Mouse (Mus musculus) embryonic facial prominence, embryonic 11.5 days (tissue): ENCODE measurements around the gene Rnf5. TPM values are rescaled to one million over a fixed set of nuclear protein-coding genes. Genes with fewer than 3 reads are reported as not detected.
A peak's percentile ranks its signal among the peaks of the same experiment; 100 is the strongest.

Source experiments
- ATAC-seq: fragments of 200-750 bp; cut with Nextera tagmentation; replicated peaks from 2 replicates; pipeline ENCODE4 v1.8.0; 2017; ENCODE audit warnings: low read depth; ENCODE audit not compliant: insufficient number of reproducible peaks, low FRiP score, low TSS enrichment
- DNase-seq: peaks from one replicate; pipeline ENCODE4 v3.0.0-alpha.2; 2015; ENCODE audit warnings: low spot score
- H3K27ac ChIP-seq: fragments of 300-500 bp; sonication (generic); replicated peaks from 2 replicates; pipeline ENCODE4 v1.5.1; 2014; ENCODE audit warnings: mild to moderate bottlenecking, low read depth, low read length, control low read depth
- H3K27me3 ChIP-seq: fragments of 300-500 bp; sonication (generic); 2 replicates; pipeline ENCODE4 v1.6.1; 2014; ENCODE audit warnings: mild to moderate bottlenecking, low read length, moderate library complexity, mixed read lengths; ENCODE audit not compliant: control insufficient read depth, insufficient read depth
- H3K36me3 ChIP-seq: fragments of 300-500 bp; sonication (generic); replicated peaks from 2 replicates; pipeline ENCODE4 v1.6.1; 2014; ENCODE audit warnings: low read depth, mild to moderate bottlenecking, low read length, moderate library complexity, mixed read lengths; ENCODE audit not compliant: control insufficient read depth, insufficient read depth
- H3K4me1 ChIP-seq: fragments of 300-500 bp; sonication (generic); 2 replicates; pipeline ENCODE4 v1.6.1; 2014; ENCODE audit warnings: low read length, mixed read lengths; ENCODE audit not compliant: control insufficient read depth, insufficient read depth
- H3K4me2 ChIP-seq: fragments of 300-500 bp; sonication (generic); 2 replicates; pipeline ENCODE4 v1.6.1; 2014; ENCODE audit warnings: low read depth, mild to moderate bottlenecking, control low read depth, low read length, moderate library complexity
- H3K4me3 ChIP-seq: fragments of 300-500 bp; sonication (generic); 2 replicates; pipeline ENCODE4 v1.5.1; 2014; ENCODE audit warnings: low read depth, low read length, control low read depth
- H3K9ac ChIP-seq: fragments of 300-500 bp; sonication (generic); replicated peaks from 2 replicates; pipeline ENCODE4 v1.6.1; 2014; ENCODE audit warnings: mild to moderate bottlenecking, control low read depth, low read length
- H3K9me3 ChIP-seq: fragments of 300-500 bp; sonication (generic); replicated peaks from 2 replicates; pipeline ENCODE4 v1.6.1; 2016; ENCODE audit warnings: mild to moderate bottlenecking, low read length, inconsistent platforms, mixed read lengths; ENCODE audit not compliant: control insufficient read depth
- WGBS: fragments of 180-500 bp; shearing (Covaris S2); extraction: QIAGEN DNeasy Blood & Tissue Kit; methylation state at CpG from one replicate; pipeline ENCODE4 v1.1.7; 2014; 5-methylcytosine and 5-hydroxymethylcytosine counted together
- polyA plus RNA-seq: library from polyadenylated mRNA; unstranded; fragments of >200 nt; fragmentation: Nextera tagmentation; extraction: Ambion mirVana; gene quantifications from 2 replicates; pipeline ENCODE4 v1.2.1, GENCODE M21; 2014

Gene Rnf5
- polyA plus RNA-seq, 1 experiment from 2014 or later: 118 TPM

DNA sequence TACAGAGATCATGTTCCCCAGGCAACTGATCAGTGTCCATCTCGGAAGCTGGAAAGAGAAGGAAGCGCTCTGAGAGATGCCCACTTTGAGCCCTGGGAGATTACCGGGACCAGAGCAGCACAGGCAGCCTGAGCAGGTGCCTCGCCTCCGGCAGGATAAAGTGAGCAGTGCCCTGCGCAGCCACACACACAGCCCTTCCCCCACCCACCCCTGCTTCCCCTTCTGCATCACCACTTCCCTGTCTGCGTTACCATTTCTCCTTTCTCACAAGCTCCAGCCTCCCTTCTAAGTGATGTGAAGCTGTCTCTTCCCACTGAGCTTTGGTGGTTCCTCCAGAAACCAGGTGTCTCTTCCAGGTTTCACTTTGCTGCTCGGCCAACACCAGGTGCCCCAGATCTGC, 42.3 kb downstream of the Rnf5 start:
- H3K4me2 ChIP-seq: no peak overlapping the region
- no peak overlapping the region for H3K4me3 ChIP-seq
- H3K9ac ChIP-seq: no peak overlapping the region
- H3K36me3 ChIP-seq: no peaks in the 10 kb centered on the region
- DNase-seq: no peak
- no peak for ATAC-seq
- no peaks in the 10 kb centered on the region for H3K9me3 ChIP-seq
- H3K27ac ChIP-seq: no peak overlapping the region
- no peaks in the 10 kb centered on the region for H3K27me3 ChIP-seq
- WGBS: 29% methylated on average over 7 of the region's 8 CpGs
- no peaks in the 10 kb centered on the region; the same call in 1 of the 2 replicates for H3K4me1 ChIP-seq

DNA sequence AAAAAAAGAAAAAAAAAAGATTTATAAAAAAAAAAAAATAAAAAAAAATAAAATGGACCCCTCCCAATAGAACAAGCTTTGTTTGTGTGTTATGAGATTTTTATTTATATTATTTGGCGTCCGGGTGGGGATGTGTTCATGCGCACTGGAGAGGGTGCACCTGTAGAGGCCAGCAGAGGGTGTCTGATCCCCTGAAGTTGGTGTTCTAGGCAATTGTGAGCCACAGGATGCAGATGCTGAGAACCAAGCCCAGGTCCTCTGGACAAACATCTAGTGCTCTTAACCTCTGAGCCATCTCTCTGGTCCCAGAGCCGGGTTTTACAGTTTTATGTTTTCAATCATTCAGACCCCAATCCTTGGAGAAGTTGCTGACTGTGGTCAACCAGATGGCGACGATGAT, 43.1 kb downstream of the Rnf5 start:
- Histone ChIP-seq H3K4me1 (no peaks in the 10 kb centered on the region; the same call in 1 of the 2 replicates), H3K9ac (no peak overlapping the region), H3K27ac (no peak overlapping the region), H3K4me2 (no peak overlapping the region), H3K36me3 (no peaks in the 10 kb centered on the region), H3K9me3 (no peaks in the 10 kb centered on the region), H3K27me3 (no peaks in the 10 kb centered on the region), H3K4me3 (no peak overlapping the region)
- DNase-seq (no peak), ATAC-seq (no peak)
- WGBS: 85% methylated on average over 6 of the region's 6 CpGs

DNA sequence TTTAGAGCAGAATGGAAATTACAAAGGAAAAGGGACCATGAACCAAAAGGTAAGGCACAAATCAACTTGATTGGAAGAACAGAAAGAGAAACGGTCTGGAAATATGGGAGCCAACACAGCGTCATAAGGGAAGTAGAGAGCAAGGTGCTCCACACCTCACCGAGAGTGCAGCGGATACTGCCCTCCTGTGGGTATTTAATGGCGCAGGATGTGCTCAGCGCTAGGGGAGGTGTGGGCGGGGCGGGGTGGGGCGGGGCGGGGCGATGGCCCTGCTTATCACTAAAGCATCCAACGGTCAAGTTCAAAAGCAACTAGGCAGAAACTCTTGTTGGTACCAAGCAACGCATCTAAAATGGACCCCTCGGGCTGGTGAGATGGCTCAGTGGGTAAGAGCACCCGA, 43.6 kb downstream of the Rnf5 start:
- Histone ChIP-seq H3K4me2 (no peak overlapping the region), H3K9ac (no peak overlapping the region), H3K27ac (no peak overlapping the region), H3K9me3 (no peaks in the 10 kb centered on the region), H3K4me3 (no peak overlapping the region), H3K4me1 (no peaks in the 10 kb centered on the region; the same call in 1 of the 2 replicates), H3K27me3 (no peaks in the 10 kb centered on the region), H3K36me3 (no peaks in the 10 kb centered on the region)
- WGBS: 32% methylated on average over 15 of the region's 15 CpGs
- DNase-seq (no peak), ATAC-seq (no peak)

DNA sequence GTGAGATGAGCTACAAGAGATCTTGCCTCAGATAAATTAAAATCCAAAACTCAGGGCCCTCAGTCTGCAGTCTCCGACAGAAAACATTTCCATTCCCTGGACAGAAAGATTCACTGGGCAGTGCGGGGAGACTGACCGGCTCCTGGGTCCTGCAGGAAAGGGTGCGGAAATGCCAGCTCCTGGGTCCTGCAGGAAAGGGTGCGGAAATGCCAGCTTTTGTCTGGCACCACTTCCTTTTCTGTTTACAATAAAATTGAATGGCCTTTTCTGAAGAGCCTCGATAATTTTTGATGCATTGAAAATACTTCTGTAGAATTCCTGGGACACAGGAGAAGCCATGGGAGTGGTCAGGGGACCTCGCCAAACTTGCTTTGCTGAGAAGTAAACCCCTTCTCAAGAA, 44.4 kb downstream of the Rnf5 start:
- no peak overlapping the region for H3K9ac ChIP-seq
- whole genome bisulfite sequencing: 88% methylated on average over 7 of the region's 7 CpGs
- ATAC-seq (no peak), DNase-seq (no peak)
- H3K36me3 ChIP-seq: no peaks in the 10 kb centered on the region
- no peaks in the 10 kb centered on the region for H3K9me3 ChIP-seq
- no peak overlapping the region for H3K4me2 ChIP-seq
- no peaks in the 10 kb centered on the region for H3K4me1 ChIP-seq
- no peak overlapping the region for H3K27ac ChIP-seq
- H3K4me3 ChIP-seq: no peak overlapping the region
- no peaks in the 10 kb centered on the region for H3K27me3 ChIP-seq

DNA sequence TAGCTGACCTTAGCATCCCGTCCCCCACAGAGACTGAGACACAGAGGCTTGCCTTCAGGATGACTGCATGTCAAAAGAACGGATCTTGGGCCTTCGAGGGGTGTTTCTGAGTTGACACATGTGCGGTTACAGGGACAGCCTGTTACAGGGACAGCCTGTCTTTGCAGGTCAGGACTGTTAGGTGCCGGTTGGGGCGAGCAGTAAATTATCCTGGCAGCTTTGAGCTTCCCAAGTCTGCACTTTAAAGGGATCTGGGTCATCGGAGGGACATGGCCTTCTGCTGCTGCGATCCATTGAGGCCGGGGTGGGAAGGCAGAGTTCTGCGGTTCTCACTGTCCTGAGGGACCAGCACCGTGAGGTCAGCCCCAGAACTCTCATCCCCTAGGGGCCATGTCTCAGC, 46.1 kb downstream of the Rnf5 start:
- Histone ChIP-seq H3K27me3 (no peaks in the 10 kb centered on the region), H3K4me1 (no peaks in the 10 kb centered on the region), H3K36me3 (no peaks in the 10 kb centered on the region), H3K9me3 (no peaks in the 10 kb centered on the region), H3K4me3 (no peak overlapping the region), H3K4me2 (no peak overlapping the region), H3K9ac (no peak overlapping the region), H3K27ac (no peak overlapping the region)
- ATAC-seq (no peak), DNase-seq (no peak)
- 77% methylated on average over 11 of the region's 11 CpGs for WGBS

DNA sequence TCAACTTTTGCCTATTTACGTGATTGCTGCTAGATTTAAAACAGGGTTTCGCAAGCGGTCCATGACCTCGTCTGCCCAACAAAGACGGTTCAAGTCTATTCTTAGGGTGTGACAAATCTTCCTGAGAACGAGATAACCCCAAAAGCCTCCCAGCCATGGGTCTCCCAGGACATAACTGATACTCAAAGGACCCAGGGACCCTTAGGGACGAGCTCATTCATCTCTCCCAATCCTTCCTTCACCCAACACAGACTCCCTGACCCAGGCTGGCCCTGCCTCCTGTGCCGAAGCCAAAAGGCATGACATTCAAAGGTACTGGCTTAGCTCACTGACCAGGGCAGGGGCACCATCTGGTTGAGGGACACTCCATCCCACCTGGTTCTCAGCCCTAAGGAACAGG, 47.1 kb downstream of the Rnf5 start:
- DNase-seq: no peak
- WGBS: 87% methylated on average over 8 of the region's 8 CpGs
- no peak for ATAC-seq
- no peak overlapping the region for H3K27ac ChIP-seq
- no peak overlapping the region for H3K4me3 ChIP-seq
- no peak overlapping the region for H3K4me2 ChIP-seq
- H3K4me1 ChIP-seq: no peaks in the 10 kb centered on the region
- H3K27me3 ChIP-seq: no peaks in the 10 kb centered on the region
- no peaks in the 10 kb centered on the region for H3K9me3 ChIP-seq
- no peaks in the 10 kb centered on the region for H3K36me3 ChIP-seq
- H3K9ac ChIP-seq: no peak overlapping the region

DNA sequence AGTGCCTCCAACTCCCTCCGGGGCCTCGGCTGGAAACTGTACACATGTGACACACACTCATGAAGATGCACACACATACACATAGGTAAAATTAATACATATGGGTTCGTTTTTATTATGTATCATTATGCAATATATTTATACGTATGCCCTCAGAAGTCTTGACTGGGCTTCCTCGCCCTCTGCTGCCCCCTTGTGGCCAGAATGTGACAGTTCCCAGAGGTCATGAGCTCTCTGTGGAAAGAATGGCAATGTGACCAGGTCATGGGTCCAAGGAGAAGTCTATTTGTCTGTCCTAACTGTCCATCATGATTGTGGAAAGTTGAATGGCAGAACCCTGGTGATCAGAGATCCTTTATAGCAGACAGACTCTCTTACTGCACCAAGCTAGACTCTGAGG, 48.0 kb downstream of the Rnf5 start:
- no peaks in the 10 kb centered on the region for H3K9me3 ChIP-seq
- H3K4me2 ChIP-seq: no peak overlapping the region
- DNase-seq: peak; percentile 74
- H3K27me3 ChIP-seq: no peaks in the 10 kb centered on the region
- no peak for ATAC-seq
- no peak overlapping the region for H3K27ac ChIP-seq
- H3K9ac ChIP-seq: no peak overlapping the region
- no peak overlapping the region for H3K4me3 ChIP-seq
- no peaks in the 10 kb centered on the region for H3K36me3 ChIP-seq
- 24% methylated on average over 5 of the region's 5 CpGs for WGBS
- no peaks in the 10 kb centered on the region for H3K4me1 ChIP-seq
